Mouse (Mus musculus): ENCODE results near the gene Gcnt1.

DNA sequence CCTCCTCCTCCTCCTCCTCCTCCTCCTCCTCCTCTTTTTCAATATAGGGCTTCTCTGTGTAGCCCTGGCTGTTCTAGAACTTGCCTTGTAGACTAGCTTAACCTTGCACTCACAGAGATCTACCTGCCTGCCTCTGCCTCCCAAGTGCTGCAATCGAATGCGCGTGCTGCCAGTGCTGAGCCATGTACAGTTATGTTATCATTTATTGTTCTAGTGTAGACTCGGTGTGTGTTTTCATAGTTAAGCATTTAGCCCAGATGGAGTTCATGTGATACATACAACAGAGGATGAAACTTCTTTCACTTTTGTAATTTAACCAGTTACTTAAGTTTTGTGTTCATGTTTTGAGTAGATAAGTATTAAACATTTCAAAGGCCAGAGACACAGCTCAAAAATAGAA lies 12.4 kb upstream of the Gcnt1 start:
- TF ChIP-seq POLR2A (IDR thresholded peaks at IDR 0.05; ENCODE audit: low read depth, low read length), result no peak
- no peak for TF ChIP-seq CTCF (IDR thresholded peaks at IDR 0.05; ENCODE audit: borderline replicate concordance, insufficient read depth, low read length)
